Mouse (Mus musculus): ENCODE results near the gene Pex3.
"Not testable (repeated sequence)": the region's sequence is repeated elsewhere in the genome, so short reads cannot be mapped to it uniquely, and the experiment has no call there.

Pex3 gene

GRCm38 (mm10) chr10:13536706-13537105 is 16.2 kb downstream of the Pex3 start:
- no peak for DNase-seq (ENCODE audit: low spot score)

- no peak for DNase-seq (ENCODE audit: low spot score)
Measured at GRCm38 (mm10) chr10:13534751-13535150, 18.2 kb downstream of the Pex3 start.

- DNase-seq (ENCODE audit: low spot score): no peak
Measured at GRCm38 (mm10) chr10:13528155-13528554, 24.8 kb downstream of the Pex3 start.

GRCm38 (mm10) chr10:13521857-13522256 is 31.1 kb downstream of the Pex3 start:
- DNase-seq (ENCODE audit: low spot score): no peak

GRCm38 (mm10) chr10:13502371-13502770 is 50.6 kb downstream of the Pex3 start:
- DNase-seq (ENCODE audit: low spot score): no peak

- DNase-seq (ENCODE audit: low spot score): not testable (repeated sequence)
Measured at GRCm38 (mm10) chr10:13501533-13501932, 51.4 kb downstream of the Pex3 start.

GRCm38 (mm10) chr10:13500938-13501496 is 51.9 kb downstream of the Pex3 start:
- DNase-seq (ENCODE audit: low spot score): peak; percentile 54

GRCm38 (mm10) chr10:13500473-13500872 is 52.5 kb downstream of the Pex3 start:
- no peak for DNase-seq (ENCODE audit: low spot score)

GRCm38 (mm10) chr10:13499331-13499730 is 53.6 kb downstream of the Pex3 start, which contains the start of gene Fuca2:
Gene Fuca2, plus strand, starts transcription at chr10:13499540.
- no peak for DNase-seq (ENCODE audit: low spot score)

GRCm38 (mm10) chr10:13496315-13496714 is 56.6 kb downstream of the Pex3 start:
- no peak for DNase-seq (ENCODE audit: low spot score)

GRCm38 (mm10) chr10:13493978-13494686 is 58.8 kb downstream of the Pex3 start:
- DNase-seq (ENCODE audit: low spot score): no peak

- no peak for DNase-seq (ENCODE audit: low spot score)
Measured at GRCm38 (mm10) chr10:13489671-13490070, 63.3 kb downstream of the Pex3 start.

- DNase-seq (ENCODE audit: low spot score): no peak
Measured at GRCm38 (mm10) chr10:13485958-13486357, 67.0 kb downstream of the Pex3 start.

- DNase-seq (ENCODE audit: low spot score): no peak
Measured at GRCm38 (mm10) chr10:13479341-13479740, 73.6 kb downstream of the Pex3 start.

- DNase-seq (ENCODE audit: low spot score): no peak
Measured at GRCm38 (mm10) chr10:13475121-13475520, 77.8 kb downstream of the Pex3 start.

- no peak for DNase-seq (ENCODE audit: low spot score)
Measured at GRCm38 (mm10) chr10:13474568-13474955, 78.4 kb downstream of the Pex3 start.

All from ovary, postnatal 10 days (tissue).